In the genomic region with DNA sequence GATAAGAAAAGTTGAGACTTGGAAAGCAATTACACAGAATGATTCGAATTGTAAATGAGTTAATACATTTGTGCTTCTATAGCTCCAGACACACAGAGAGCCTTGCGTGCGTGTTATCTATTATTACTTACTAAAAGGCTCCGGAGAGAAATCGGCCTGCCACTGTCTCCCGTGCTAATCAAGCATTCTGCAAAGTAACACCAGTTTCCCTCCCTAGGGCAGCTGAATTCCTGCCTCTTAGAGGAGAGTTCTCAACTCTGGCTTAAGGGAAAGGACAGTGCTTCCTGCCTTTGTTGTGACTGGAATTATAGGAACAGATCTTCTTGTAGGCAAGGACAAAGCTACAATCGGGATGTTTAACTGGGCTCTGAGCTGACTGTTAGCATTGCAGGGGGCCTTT, we compare ENCODE assay signal across 19 mouse cellular contexts.
DNase-seq lines count a peak whose midpoint lies in the region; ATAC-seq and TF ChIP-seq lines count a peak whose summit lies in the region.
"Had no signal": no experiment of that assay in that cellular context is flagged by ENCODE, and none has a peak within 500 bp of the region (broad histone marks: within the 10 kb centered on the region; RNA-seq: fewer than 3 reads in every experiment).

No protein-coding gene starts in this region.

- H3K27me3 ChIP-seq in hindbrain, embryonic 15.5 days, result no peaks in the 10 kb centered on the region
- no peaks in the 10 kb centered on the region for H3K27me3 ChIP-seq in hindbrain, embryonic 10.5 days (ENCODE audit: insufficient read depth, poor library complexity, severe bottlenecking)
- no peaks in the 10 kb centered on the region for H3K27me3 ChIP-seq in midbrain, embryonic 12.5 days
- H3K27me3 ChIP-seq: CH12.LX; limb, embryonic 15.5 days had no signal

- H3K4me2 ChIP-seq in hindbrain, embryonic 15.5 days, result peak overlapping the region; percentile 20; the same call in 1 of the 2 replicates
- no peak overlapping the region for H3K4me2 ChIP-seq in midbrain, embryonic 12.5 days (replicated peaks)
- H3K4me2 ChIP-seq: limb, embryonic 15.5 days had no signal

- H3K36me3 ChIP-seq in hindbrain, embryonic 15.5 days, result no peaks in the 10 kb centered on the region
- H3K36me3 ChIP-seq in hindbrain, embryonic 10.5 days, result no peaks in the 10 kb centered on the region
- no peaks in the 10 kb centered on the region for H3K36me3 ChIP-seq in midbrain, embryonic 12.5 days
- H3K36me3 ChIP-seq: limb, embryonic 15.5 days had no signal

- intact Hi-C loops in gastrocnemius, adult 2 months (cut with DNase I), result no loop called here

- TF ChIP-seq CTCF in gastrocnemius, adult 2 months (IDR thresholded peaks at IDR 0.05), result no peak
- no peak for TF ChIP-seq CTCF in brain, embryonic 14.5 days (IDR thresholded peaks at IDR 0.05; ENCODE audit: borderline replicate concordance, extremely low read depth, insufficient read depth, insufficient read length)

- no peak for DNase-seq in gastrocnemius, adult 2 months
- DNase-seq in gastrocnemius, adult 18-20 months (ENCODE audit: low spot score), result no peak
- DNase-seq in hindbrain, embryonic 10.5 days (ENCODE audit: low spot score), result no peak
- peak; percentile 52 for DNase-seq in brain, embryonic 14.5 days (ENCODE audit: low read depth)
- no peak for DNase-seq in adrenal gland, adult 8-10 months
- DNase-seq: adrenal gland, postnatal 14 days; cerebellum, postnatal 14 days; forebrain, postnatal 0 days; gastrocnemius, postnatal 10 days; kidney, adult 9 months; layer of hippocampus, adult 9-11 months; lung, adult 18-20 months; lung, postnatal 4 days; thymus, postnatal 4 days had no signal

- peak overlapping the region; percentile 44 for H3K4me3 ChIP-seq in gastrocnemius, adult 2 months
- H3K4me3 ChIP-seq in hindbrain, embryonic 15.5 days, result no peak overlapping the region
- no peak overlapping the region for H3K4me3 ChIP-seq in hindbrain, embryonic 10.5 days
- H3K4me3 ChIP-seq in midbrain, embryonic 12.5 days, result no peak overlapping the region
- H3K4me3 ChIP-seq: limb, embryonic 15.5 days had no signal

- no peak for TF ChIP-seq POLR2A in brain, embryonic 14.5 days (IDR thresholded peaks at IDR 0.05; ENCODE audit: borderline replicate concordance, extremely low read depth, insufficient read depth, insufficient read length, poor library complexity, severe bottlenecking)

- ATAC-seq in hindbrain, embryonic 15.5 days (ENCODE audit: low FRiP score, low read depth), result no peak
- no peak for ATAC-seq in midbrain, embryonic 12.5 days (ENCODE audit: low FRiP score, low read depth)
- ATAC-seq in inflammation-experienced regulatory T-cells, adult 6 months, result no peak
- ATAC-seq: forebrain, postnatal 0 days had no signal

- peak overlapping the region; percentile 82 for H3K27ac ChIP-seq in gastrocnemius, adult 2 months
- H3K27ac ChIP-seq in hindbrain, embryonic 15.5 days (replicated peaks), result peak overlapping the region; percentile 26; the same call in 1 of the 2 replicates
- H3K27ac ChIP-seq in hindbrain, embryonic 10.5 days, result no peak overlapping the region
- H3K27ac ChIP-seq in midbrain, embryonic 12.5 days (replicated peaks), result peak overlapping the region; percentile 46; the same call in 1 of the 2 replicates
- H3K27ac ChIP-seq: limb, embryonic 15.5 days had no signal

- no peak overlapping the region for H3K9ac ChIP-seq in hindbrain, embryonic 15.5 days
- H3K9ac ChIP-seq in midbrain, embryonic 12.5 days (replicated peaks), result no peak overlapping the region
- H3K9ac ChIP-seq: forebrain, postnatal 0 days; limb, embryonic 15.5 days had no signal

- no peaks in the 10 kb centered on the region for H3K9me3 ChIP-seq in hindbrain, embryonic 15.5 days
- no peaks in the 10 kb centered on the region for H3K9me3 ChIP-seq in hindbrain, embryonic 10.5 days
- no peaks in the 10 kb centered on the region for H3K9me3 ChIP-seq in midbrain, embryonic 12.5 days
- H3K9me3 ChIP-seq: limb, embryonic 15.5 days had no signal

- WGBS in hindbrain, embryonic 15.5 days, result 32% methylated on average over 7 of the region's 7 CpGs
- WGBS in hindbrain, embryonic 10.5 days, result 75% methylated on average over 7 of the region's 7 CpGs
- 54% methylated on average over 7 of the region's 7 CpGs for WGBS in midbrain, embryonic 12.5 days

- H3K4me1 ChIP-seq in hindbrain, embryonic 15.5 days (replicated peaks), result peaks cover 18% of the 10 kb centered on the region
- H3K4me1 ChIP-seq in hindbrain, embryonic 10.5 days (replicated peaks), result peaks cover 18% of the 10 kb centered on the region
- peaks cover 6% of the 10 kb centered on the region; the same call in 1 of the 2 replicates for H3K4me1 ChIP-seq in midbrain, embryonic 12.5 days
- H3K4me1 ChIP-seq: limb, embryonic 15.5 days had no signal
